Mouse (Mus musculus) CD4-positive, CD25-positive, alpha-beta regulatory T cell, adult 2 months (primary cell): ENCODE results near the gene Cyb5d1.

Experiments
- DNase-seq: peaks from one replicate; pipeline ENCODE4 v3.0.0-alpha.2; 2012; ENCODE audit warnings: low read depth, low spot score

Gene Cyb5d1

GRCm38 (mm10) chr11:69404595-69405396 is 9.4 kb upstream of the Cyb5d1 start:
- DNase-seq = no peak

GRCm38 (mm10) chr11:69403691-69404594 is 8.5 kb upstream of the Cyb5d1 start:
- DNase-seq = peak; percentile 25

DNA sequence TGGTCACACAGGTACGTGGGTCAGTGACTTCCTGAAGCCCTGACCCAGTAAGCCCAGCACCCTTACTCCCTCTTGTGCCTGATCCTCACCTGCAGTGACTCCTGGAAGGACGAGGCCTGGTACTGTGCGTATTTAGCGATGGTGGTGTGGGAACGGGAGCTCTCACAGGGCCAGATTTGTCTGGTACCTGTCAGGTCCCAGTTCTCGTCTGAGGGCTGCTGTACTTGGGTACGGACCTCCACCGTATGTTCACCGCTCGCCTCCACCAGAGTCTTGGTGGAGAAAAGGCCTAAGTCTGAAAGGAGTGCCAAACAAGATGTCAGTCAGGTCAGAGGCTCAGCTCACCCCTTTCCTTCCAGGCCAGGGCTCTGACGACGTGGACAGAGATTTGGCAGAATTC is 6.6 kb upstream of the Cyb5d1 start:
- peak; percentile 29 for DNase-seq

GRCm38 (mm10) chr11:69401210-69401637 is 5.8 kb upstream of the Cyb5d1 start:
- peak; percentile 98 for DNase-seq

- peak; percentile 32 for DNase-seq
These were observed 4.8 kb upstream of the Cyb5d1 start for GRCm38 (mm10) chr11:69400083-69400850.

DNA sequence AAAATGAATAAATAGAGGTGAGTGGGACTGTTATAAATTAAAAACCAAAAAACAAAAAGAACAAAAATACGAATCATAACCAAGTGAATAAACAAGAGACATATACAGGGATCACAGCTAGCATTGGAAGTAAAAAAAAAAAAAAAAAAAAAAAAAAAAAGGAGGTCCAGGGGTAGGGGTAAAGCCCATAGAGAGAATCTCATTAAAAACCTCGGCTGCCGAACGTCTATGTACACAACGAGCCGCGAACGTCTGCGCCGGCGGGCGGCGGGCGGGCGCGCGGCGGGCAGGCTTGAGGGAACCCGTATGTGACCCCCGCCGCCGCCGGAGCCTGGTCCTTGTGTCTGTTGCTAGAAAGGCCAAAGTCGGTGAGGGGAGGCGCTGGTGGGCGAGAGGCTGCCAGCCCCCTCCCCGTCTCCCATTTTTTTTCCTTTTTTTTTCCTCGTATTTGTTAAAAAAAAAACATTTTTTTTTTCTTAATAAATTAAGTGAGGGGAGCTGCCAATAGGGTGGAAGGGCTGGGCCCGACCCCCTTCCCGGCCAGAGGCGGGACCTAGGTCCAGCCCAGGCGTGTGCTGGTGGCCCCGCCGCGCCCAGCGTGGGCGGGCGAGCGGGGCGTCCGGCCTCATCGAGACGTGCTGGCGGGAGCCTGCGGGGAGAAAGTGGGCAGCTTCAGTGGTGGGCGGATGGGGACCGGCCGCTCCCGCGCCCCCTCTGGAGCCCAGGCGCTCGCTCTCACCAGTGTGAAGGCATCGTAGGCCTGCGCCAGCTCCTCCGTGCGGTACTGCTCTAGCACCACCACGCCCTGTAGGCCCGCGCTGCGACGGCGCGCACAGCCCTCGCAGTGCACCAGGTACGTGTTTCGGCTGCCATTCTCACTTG is 4.0 kb upstream of the Cyb5d1 start:
- peak; percentile 25 for DNase-seq

- peak; percentile 17 for DNase-seq
These were observed 3.2 kb upstream of the Cyb5d1 start for GRCm38 (mm10) chr11:69398486-69399200.

GRCm38 (mm10) chr11:69398059-69398458 is 2.6 kb upstream of the Cyb5d1 start, which contains the start of gene Tmem88:
TSS of gene Tmem88 (minus strand) at chr11:69398234.
- DNase-seq = no peak

GRCm38 (mm10) chr11:69397581-69398057 is 2.2 kb upstream of the Cyb5d1 start:
- peak; percentile 27 for DNase-seq

- no peak for DNase-seq
These were observed 1.3 kb upstream of the Cyb5d1 start for GRCm38 (mm10) chr11:69396772-69397171.

DNA sequence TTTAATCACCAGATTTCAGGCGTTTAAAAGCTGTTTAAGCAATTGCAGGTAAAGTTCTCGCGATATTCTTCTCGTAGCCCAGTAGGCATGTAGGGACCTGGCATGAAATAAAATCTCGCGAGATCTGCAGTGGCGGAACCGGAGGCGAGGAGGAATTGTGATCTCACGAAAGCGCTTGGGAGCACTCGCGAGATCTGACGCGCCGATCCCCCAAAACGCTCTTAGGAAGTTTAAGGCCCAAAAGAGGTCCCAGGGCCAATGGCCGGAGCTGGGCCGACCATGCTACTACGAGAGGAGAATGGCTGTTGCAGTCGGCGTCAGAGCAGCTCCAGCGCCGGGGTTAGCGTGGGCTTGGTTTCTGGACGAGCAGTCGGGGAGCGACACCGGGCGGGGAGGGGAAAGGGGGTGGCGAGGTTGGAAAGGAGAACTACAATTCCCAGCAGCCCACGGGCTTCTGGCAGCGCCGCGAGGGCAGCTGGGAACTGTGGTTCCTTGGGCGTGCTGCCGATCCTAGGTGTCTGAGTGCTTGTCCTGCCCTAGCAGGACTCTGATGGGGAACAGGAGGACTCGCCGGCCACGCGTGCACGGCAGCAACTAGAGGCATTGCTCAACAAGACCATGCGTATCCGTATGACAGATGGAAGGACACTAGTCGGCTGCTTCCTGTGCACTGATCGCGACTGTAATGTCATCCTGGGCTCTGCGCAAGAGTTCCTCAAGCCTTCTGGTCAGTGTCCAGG is 373 bp upstream of the Cyb5d1 start:
- peak; percentile 98 for DNase-seq

DNA sequence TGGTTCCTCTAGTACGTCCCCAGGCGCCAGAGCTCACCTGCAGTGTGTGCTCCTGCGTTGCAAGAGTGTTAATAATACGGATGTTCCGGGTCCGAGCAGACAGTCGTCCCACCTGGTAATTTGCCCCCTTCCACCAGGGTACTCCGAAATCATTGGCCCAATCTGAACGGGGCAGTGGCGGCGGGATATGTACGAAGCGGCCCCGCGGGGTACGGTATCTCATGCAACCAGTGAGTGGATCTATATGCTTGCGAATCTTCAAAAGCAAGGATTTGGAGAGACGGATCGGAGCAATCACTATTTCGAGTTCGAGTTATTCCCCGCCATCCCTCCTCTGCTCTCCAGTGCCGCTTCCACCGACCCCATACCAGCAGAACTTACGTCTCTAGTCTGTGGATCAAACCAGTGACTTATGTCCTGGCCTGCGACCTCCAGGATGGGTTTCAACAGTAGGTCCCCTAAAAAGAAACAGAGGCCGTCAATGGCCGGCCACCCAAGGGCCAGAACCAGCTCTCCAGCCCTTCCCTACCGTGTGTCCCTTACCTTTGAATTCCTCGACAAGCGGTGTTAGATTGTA is 752 bp downstream of the Cyb5d1 start:
- DNase-seq = peak; percentile 49

- DNase-seq = peak; percentile 86
These were observed 4.9 kb downstream of the Cyb5d1 start for GRCm38 (mm10) chr11:69390400-69391034.

- DNase-seq = peak; percentile 14
These were observed 5.7 kb downstream of the Cyb5d1 start for GRCm38 (mm10) chr11:69389531-69390399.

- DNase-seq = no peak
These were observed 6.8 kb downstream of the Cyb5d1 start for GRCm38 (mm10) chr11:69388680-69389079.

- DNase-seq = no peak
These were observed 8.7 kb downstream of the Cyb5d1 start for GRCm38 (mm10) chr11:69386758-69387157.

GRCm38 (mm10) chr11:69384979-69385378 is 10.5 kb downstream of the Cyb5d1 start:
- no peak for DNase-seq
